Mouse (Mus musculus) embryo, embryonic 9.5 days (tissue): ENCODE measurements around the gene Retsat.

Source experiments
- DNase-seq: peaks from one replicate; pipeline ENCODE4 v3.0.0-alpha.2; 2017; ENCODE audit errors: extremely low spot score

Gene Retsat

GRCm38 (mm10) chr6:72623661-72624402 is 25.6 kb downstream of the Retsat start:
- DNase-seq = no peak

DNA sequence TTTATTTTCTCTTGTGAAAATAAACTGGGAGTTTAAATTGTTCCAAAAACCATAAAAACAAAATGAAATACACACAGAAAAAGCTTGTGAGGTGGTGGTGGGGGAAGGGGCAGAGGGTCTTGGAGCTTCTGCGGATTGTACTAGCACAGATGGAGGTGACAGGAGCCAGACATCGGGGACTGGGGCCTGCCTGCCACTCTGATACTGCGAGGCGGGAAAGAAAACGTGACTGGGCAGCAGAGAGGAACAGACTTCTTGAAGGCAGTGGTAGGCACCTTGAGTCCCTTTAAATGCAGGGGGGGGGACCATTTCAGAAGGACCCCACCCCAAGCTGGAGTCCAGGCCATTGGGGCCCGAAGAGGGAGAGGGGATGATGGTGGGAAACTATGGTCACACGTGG is 28.1 kb downstream of the Retsat start:
- no peak for DNase-seq

DNA sequence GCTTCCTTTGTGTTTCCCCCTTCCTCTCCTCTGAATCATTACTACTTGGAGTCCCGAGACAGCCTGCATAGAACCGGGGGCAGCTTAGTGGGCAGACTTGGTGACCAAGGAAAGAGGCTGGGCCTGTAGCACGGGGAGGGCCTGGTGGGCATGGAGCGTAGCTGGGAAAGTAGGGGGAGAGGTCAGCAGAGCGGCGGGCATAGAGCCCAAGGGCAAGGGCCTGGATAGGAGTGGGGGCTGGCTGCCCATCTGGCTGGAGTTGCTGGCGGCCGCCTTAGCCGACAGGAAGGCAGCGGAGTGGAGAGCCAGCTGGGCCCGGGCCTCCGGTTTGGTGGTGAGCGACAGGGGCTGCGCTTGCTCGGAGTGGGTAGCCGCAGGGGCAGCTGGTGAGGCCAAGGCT is 29.0 kb downstream of the Retsat start:
- no peak for DNase-seq

GRCm38 (mm10) chr6:72630370-72630769 is 32.1 kb downstream of the Retsat start:
- no peak for DNase-seq

- DNase-seq = no peak
Measured at GRCm38 (mm10) chr6:72630961-72631360, 32.7 kb downstream of the Retsat start.

DNA sequence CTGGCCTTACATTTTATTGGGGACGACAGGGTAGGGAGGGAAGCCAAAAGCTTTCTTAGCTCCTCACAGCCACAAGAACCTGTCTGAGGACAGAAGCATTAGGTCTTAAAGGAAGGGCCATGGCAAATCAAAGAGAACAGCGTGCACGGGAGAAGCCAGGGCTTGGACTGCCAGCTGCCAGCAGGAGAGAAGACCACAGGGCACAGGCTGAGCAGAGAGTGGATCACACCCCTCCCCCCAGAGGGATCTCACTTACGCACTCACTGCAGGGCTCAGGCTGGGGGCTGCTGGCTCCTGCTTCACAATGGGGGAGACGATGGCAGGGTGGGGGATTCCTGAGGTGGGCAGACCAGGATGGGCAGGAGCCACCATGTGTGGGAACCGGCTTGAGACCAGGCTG is 33.4 kb downstream of the Retsat start:
- no peak for DNase-seq

- no peak for DNase-seq
Measured at GRCm38 (mm10) chr6:72634311-72634710, 36.0 kb downstream of the Retsat start.

DNA sequence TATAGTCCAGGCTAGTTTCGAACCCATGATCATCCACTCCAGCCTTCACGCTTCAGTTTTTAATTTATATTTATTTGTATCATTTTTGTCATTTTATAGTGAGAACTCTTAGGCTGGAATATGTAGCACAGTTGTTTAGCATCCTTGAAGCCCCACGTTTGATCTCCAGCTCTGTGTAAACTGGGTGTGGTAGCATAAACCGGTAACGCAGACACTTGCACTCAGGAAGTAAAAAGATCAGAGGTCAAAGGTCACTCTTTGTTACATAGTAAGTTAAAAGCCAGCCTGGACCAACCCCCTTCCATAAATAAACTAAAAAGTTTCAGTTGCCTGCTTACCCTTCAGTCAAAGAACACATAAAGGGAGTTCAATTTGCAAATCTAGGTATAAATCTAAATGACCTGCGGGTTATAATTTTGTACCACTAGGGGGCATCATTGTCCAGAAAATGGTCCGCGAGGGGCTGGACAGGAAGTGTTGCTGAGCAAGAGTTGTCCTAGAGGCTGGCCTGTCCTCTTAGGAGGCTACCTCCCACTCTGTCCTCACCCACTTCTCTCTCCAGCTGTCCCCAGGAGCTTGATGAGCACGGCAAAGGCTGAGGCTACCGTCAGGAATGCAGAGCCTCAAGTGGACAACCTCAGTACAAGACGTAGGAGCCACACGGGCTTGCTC is 37.6 kb downstream of the Retsat start:
- DNase-seq = peak; percentile 81

GRCm38 (mm10) chr6:72636940-72637339 is 38.7 kb downstream of the Retsat start:
- DNase-seq = no peak

DNA sequence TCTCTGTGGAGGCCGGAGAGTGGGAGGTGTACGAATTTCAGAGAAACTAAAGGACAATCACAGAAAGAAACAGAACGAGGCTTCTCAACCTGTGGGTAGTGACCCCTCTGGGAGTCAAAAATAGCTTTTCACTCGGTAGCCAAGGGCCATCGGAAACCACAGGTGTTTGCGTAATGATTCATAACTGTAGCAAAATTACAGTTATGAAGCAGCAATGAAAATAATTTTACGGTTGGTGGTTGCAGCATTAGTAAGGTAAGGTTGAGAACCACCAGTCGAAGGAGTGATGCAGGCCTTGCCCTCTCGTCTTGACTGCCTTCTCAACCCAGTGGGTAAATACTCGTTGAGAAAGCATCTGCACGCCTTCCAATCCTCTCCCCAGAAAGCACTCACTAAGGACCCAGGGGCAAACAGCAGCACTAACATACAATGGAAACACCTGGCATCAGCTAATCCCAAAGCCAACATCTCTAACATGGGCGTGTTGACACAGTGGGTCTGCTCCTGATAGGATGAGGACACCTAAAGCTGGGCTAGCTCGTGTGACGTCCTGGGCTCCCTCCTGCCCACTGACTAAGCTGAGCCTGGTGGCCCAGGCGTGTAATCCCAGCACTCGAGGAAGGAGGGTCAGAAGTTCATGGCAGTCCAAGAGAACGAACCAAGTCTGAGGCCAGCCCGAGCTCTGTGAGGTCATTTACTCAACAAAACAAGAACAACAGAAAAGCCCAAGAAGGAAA is 43.1 kb downstream of the Retsat start:
- no peak for DNase-seq

DNA sequence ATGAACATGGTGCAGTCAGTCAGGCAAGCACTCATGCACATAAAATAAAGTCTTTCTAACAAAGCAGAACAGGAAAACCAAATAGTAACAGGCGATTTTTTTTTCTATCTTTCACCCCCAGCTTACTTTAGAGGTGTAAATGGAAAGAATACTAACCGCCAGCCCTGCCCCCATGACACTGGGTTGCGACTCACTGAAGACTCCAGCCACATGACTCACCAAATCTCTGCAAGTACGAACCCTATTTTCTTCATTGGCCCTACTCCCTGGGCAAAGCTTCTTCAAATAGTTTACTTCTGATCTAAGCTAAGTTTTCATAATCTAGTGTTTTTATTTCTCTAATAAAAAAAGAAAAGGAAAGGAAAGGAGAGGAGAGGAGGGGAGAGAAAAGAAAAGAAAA is 46.3 kb downstream of the Retsat start:
- no peak for DNase-seq

GRCm38 (mm10) chr6:72645364-72645763 is 47.1 kb downstream of the Retsat start:
- no peak for DNase-seq

DNA sequence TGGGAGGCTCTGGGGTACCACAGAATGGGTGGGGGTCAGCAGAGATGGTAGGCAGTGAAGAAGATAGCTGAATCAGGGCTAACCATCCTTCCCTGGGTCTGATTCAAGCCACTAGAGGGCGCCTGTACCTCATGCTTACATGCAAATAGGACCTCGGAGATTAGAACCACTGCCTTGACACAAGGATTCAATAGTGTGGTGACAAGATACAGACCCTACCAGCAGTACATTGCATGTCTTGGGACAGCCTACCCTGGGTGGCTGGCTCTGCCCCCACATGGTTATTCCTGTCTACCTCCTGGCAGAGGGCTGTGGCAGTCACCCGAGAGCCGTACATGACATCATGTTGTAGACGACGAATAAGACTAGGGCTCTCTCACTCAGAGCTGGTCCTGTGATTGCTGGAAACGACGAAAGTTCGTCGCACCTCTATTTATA is 49.1 kb downstream of the Retsat start:
- peak; percentile 73 for DNase-seq

DNA sequence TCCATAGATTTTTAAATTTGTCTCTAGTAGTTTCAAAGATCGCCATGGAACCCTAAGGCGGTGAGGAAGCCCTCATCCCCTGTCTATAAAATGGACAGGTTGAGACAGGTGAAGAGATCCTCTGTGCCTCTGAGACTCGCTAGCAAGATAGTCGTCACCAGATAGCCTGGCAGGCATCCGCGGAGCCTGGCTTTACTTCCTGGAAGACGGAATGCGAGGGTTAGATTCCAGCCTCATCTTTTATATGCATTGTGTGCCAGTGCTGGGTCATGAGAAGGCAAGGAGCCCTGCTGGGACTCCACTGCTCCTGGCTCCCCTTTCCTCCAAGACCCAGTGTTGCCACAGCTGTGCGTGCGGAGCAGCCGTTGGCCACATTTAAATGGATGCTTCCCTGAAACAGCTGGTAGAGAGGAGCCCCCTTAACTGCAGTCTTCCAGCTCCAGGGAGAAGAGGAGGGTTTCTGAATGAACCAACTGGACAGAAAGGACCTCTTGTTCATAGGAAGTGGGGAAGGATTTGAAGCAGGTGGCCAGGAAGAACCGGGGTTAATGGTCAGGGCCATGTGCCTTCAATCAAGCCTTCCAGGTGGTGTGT is 49.8 kb downstream of the Retsat start:
- DNase-seq = no peak

DNA sequence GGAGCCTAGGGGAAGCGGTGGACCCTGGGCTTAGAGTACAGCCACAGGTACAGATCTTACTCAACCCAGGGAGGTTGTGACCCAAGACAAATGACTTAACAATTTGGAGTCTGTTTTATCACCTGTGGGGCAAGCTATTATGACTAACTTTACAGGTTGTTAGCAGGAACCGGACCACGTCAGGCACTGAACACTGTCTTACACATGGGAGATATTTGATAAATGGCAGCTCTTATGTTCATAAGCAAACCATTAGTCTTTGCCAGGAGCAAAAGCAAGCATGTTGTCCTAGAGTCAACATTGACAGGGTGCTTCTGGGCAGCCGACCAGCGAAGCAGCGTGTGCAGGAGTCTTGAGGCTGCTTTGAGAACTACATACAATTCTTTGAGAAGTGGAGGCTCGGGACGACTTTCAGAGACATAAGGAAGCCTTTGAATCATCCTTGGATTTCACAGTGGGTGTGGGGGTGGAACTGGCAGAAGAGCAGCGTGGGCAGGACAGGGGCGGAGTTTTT is 52.1 kb downstream of the Retsat start:
- DNase-seq = no peak

DNA sequence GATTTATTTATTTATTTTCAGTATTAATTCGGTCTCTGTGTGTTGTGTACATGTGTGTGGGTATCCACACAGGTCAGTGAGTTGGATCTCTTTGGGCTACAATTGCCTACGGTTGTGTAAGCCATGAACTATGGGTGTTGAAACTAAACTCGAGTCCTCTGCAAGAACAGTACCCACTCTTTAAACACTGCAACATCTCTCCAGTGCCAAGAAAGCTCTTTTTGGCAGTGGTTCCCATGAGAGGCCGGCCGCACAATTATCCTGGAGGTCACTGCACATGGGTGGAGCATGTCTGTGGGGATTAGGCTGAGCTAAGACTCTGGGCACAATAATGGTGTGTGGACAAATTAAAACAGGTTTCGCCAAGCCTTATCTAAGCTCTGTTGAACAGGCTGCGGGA is 55.1 kb downstream of the Retsat start:
- no peak for DNase-seq

- DNase-seq = no peak
Measured at GRCm38 (mm10) chr6:72654355-72654754, 56.1 kb downstream of the Retsat start.

GRCm38 (mm10) chr6:72655309-72656052 is 57.2 kb downstream of the Retsat start:
- DNase-seq = peak; percentile 72

DNA sequence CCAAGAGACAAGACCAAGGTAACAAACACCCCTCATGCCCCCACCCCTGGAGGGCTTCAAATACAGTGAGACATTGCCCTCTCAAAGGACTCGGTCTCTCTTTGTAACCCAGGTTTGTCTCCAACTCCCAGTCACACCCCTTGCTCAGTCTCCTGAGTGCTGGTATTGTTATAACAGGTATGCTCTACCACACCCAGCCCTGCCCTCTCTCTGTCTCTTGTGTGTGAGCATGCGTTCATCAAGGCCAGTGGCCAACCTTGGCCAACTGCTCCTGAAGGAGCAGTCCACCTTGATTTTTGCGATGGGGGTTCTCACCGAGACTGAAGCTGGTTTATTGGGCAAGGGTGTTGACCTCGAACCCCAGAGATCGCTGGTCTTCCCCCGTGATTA is 57.8 kb downstream of the Retsat start:
- DNase-seq = no peak

GRCm38 (mm10) chr6:72658006-72658405 is 59.7 kb downstream of the Retsat start:
- no peak for DNase-seq
